Mouse (Mus musculus): ENCODE data around the gene Mapk14. TPM values are rescaled to one million over a fixed set of nuclear protein-coding genes. Genes with fewer than 3 reads are reported as not detected.
A peak's percentile ranks its signal among the peaks of the same experiment; 100 is the strongest.

Gene Mapk14
- total RNA-seq (2015; ENCODE audit: low replicate concordance), result 31.5 and 44.7 TPM in 2 replicates
- 20.5 and 29.3 TPM in 2 replicates for total RNA-seq (2017; ENCODE audit: low replicate concordance)

DNA sequence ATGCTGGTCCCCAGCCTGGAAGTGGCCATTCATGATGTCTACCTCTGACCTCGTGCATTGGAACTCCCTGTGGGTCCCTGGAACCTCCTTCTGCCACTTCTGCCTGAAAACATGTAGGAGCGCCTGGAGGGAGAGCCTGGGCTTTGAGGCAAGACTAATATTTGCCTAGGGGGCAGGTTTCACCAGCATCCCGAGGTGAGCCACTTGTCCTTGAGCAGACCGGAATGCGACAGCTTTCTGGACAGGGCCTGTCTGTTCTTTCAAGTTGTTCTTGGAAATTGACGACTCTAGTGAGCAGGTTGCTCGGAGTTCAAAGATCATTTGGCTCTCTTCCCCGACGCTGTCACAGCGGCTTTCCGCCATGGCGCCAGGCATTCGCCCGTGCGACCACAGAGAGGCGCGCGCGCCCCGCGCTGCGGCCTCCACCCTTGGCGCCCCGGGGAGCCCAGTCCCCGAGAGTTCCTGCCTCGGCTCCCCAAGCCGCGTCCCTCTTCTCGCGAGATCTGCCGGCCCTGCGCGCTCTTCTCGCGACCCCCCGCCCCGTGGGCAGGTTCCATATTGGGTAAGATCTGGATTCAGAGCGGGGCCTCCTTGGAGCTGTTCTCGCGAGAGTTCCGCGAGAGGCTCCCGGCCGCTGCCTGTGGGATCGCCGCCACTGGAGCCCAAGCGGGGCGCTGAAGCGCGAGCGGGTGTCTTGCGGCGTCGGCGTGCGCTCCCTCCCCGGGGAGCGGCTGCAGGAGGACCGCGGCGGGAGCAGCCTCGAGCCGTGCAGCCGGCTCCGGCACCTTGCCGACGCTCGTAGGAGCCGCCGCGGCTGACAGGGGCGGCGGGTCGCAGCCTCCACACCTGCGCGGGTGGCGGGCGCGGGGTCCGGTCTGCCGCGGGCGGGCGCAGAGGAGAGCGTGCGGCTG is at the start of gene Mapk14:
Gene Mapk14 (plus strand): TSS at position 554 of the 911 bp plus-strand sequence.
- ATAC-seq (replicated peaks; ENCODE audit: low FRiP score, poor library complexity, severe bottlenecking), result peak; percentile 90

DNA sequence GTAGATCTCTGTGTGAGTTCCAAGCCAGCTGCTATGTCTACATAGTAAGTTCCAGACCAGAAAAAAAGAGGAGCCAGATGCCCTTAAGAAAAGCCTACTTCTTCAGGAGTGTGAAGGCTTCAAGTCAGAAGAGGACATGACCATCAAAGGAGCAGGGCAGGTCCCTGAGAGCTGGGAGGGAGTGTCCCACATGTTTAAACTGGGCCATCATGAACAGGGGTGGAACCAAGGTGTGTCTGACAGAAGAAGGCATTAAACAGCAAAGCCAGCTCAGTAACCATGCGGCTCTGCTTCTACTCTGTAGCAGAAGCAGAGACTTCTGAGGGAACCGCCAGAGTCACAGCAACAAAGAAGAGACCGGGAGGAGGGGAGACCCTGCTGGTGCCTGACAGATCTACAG is 47.4 kb upstream of the Mapk14 start:
- no peak for ATAC-seq (replicated peaks; ENCODE audit: low FRiP score, poor library complexity, severe bottlenecking)

DNA sequence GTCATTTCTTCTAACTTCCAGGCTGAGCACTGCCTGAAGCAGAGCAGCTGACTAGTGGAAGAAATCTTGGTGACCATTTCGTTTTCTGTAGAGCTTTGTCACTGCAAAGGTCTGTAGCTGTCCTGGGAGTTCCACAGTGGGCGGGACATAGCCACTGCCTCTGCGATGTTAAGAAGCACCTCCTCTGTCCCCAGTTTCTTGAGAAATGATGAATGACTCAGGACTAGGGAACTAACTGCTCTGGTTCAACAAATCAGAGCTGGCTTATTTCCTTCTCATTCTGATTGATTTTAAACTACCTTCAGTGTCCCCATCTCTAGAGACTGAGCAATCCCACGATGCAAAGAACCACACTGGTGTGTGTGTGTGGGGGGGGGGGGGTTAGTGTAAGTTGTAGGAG is 47.0 kb upstream of the Mapk14 start:
- no peak for ATAC-seq (replicated peaks; ENCODE audit: low FRiP score, poor library complexity, severe bottlenecking)

DNA sequence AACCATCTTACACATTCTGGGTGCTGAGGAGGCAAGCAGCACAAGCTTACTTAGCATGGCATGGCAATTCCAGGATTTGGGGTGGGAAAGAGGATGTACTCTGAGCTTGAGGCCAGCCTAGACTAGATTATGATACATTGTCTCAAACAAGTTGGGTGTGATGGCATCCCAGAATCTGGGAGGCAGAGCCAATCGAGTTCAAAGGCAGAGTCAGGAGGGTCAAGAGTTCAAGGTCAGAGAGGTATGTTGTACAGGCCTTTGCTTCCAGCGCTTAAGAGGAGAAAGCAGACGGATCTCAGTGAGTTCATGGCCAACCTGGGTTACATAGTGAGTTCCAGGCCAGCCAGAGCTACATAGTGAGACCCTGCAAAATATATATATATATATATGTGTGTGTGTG is 44.9 kb upstream of the Mapk14 start:
- no peak for ATAC-seq (replicated peaks; ENCODE audit: low FRiP score, poor library complexity, severe bottlenecking)

DNA sequence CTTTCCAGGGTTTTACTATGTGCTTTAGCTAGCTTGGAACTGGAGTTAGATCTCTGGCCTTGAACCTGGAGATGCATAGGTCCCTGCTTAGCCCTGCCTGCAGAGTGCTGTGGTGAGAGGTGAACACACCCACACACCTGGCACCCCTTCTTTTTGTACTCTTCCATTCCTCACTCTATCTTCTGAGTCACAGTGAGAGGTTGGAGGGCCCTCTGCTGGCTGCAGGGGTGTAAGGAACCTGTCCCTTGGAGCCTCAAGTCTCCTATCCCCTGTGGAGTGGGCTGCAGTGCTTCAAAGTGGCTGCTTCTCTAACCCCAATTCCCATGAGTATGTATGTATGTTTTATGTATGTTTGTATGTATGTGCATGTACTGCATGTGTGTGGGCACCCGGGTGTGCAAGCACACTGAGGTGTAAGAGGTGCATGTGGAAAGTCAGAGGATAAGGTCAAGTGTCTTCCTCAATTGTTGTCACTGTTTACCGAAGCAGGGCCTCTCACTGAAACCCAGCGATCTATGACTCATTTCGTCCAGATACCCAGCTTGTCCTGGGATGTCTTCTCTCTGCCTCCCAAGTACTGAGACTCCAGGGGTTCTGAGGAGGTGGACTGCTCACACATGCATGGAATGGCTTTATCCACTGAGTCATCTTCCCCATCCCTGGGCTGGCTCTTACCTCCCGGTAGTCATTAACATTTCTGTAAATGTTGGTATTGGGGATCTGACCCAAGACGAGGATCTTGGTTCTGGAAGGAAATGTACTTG is 42.3 kb upstream of the Mapk14 start:
- ATAC-seq (replicated peaks; ENCODE audit: low FRiP score, poor library complexity, severe bottlenecking), result no peak

DNA sequence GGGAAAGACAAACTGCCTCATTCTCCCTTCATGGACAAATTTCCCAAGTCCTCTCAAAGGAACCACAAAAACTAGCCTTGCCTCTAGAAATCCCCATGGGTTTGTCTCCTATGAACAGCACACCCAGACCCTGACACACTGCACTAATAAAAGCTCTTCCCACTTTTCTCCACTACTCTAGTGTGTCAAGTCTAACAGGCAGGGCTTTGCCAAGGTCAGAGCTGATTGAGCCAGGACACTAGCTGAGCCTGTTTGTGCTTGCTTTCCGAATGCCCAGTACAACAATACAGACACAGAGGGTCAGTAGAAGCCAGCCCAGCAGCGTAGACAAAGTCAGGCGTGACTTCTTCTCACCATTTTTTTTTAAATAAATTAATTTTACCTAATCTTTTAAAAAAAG is 40.9 kb upstream of the Mapk14 start:
- no peak for ATAC-seq (replicated peaks; ENCODE audit: low FRiP score, poor library complexity, severe bottlenecking)

DNA sequence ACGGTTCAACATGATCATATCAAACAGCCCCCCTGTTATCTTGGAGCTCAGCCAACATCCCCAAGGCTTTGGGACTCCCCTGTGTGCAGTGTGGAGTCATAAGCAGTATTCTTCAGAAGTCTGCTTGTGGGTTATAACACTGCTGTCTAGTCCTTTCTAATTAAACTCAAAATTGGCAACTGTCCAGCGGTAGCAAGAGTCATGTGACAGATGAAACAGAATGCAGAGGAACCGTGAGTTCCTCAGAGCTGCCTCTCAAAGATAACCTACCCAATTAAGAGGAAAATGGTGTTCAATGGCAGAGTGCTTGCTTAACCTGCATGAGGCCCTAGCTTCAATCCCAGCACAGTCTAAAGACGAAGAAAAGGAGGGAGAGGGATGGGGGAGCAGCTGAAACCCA is 33.2 kb upstream of the Mapk14 start:
- no peak for ATAC-seq (replicated peaks; ENCODE audit: low FRiP score, poor library complexity, severe bottlenecking)

DNA sequence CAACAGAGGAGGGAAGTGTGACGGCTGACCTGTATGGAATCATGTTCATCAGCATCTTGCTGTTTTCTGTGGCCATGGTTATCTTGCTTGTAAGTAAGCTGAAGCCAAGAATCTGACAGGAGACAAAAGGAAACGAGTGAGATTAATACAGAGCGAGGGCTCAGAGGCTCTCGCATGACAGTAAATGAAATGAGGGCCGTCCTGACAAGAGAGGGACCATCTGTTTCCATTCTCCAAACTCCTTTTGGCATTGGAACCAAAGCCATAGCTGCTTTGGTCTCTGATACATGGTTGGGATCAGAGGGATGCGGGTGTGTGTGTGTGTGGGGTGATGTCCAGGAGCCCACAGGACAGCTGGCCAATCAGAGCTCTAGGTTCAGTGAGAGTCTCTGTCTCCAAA is 31.6 kb upstream of the Mapk14 start:
- no peak for ATAC-seq (replicated peaks; ENCODE audit: low FRiP score, poor library complexity, severe bottlenecking)

DNA sequence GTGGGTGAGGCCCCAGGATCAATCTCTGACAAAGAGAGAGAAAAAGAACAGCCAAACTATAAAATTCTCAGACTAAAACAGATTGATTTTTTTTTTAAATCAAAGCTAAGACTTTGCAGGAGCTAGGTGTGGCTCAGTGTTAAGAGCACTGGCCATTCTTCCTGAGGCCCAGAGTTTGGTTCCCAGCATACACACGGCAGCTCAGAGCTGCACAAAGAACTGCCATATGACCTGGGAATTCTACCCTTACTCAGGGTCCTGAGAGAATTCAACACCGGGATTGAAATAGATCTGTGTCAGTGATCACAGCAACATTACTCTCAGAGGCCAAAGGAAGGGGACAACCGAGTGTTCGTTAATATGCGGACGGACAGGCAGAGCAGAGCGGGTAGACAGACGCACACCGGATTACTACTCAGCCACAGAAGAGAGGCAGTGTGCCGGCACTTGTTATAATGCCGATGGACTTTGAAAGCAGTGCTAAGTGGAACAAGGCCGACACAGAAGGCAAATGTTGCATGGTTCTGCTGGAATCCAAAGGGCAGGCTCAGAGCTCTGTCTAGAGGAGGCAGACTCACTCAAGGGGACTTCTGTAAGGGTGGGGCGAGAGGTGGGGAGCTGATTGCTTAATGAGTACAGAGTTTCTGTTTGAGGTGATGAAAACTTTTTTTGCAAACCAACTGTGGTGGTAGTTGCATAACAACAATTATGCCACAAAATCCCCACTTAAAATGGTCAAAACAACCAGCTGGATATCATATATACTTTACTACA is 8.6 kb upstream of the Mapk14 start:
- no peak for ATAC-seq (replicated peaks; ENCODE audit: low FRiP score, poor library complexity, severe bottlenecking)

DNA sequence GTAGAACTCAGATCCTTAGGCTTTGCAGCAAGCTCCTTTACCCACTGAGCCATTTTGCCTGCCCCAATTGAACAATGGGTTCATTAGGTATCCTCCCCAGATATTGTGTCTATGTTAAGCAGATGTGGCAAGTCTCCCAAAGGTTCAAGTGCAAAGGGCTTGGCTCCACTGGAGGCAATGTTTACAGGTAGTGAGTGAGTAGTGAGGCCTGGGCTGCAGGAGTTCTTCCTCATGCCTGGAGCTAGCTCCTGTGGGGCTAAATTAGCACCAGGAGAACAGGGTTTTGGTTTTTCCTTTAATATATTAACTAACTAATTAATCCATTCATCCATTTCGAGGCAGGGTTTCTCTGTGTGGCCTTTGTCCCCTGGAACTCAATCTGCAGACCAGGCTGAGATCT is 7.5 kb upstream of the Mapk14 start:
- ATAC-seq (replicated peaks; ENCODE audit: low FRiP score, poor library complexity, severe bottlenecking), result no peak

DNA sequence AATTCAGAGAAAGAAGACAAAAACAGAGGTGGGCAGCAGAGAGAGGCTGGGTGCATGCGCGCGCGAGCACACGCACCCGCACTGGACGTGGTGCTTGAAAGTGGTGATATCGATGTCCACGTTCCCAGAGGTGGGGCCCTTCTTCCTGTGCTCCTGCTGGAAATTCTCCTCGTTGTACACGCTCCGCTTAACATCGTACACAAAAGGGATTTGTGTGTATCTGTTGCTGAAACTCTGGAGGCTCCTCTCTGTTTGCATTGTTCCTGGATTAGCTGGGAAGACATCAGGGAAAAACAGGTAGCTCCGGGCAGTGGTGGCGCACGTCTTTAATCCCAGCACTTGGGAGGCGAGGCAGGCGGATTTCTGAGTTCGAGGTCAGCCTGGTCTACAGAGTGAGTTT is 6.5 kb upstream of the Mapk14 start:
- no peak for ATAC-seq (replicated peaks; ENCODE audit: low FRiP score, poor library complexity, severe bottlenecking)

DNA sequence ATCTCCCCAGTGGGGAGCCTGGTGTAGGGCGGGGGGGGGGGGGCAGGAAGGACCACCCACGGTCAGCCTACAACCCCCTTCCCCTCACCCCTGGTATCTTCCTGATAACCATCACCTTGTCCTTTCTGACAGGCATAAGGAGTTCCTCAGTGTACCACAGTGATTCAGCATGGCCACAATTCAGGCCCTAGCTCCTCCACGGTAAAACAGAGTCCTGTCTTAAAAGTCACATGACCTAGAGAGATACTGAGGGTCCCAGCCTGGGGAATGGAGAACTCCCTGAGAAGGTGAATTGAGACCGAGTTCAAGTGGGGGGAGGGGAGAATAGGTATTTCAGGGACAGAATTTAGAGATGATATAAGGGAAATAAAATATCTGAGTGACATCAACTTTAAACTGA is 3.8 kb upstream of the Mapk14 start:
- ATAC-seq (replicated peaks; ENCODE audit: low FRiP score, poor library complexity, severe bottlenecking), result no peak

DNA sequence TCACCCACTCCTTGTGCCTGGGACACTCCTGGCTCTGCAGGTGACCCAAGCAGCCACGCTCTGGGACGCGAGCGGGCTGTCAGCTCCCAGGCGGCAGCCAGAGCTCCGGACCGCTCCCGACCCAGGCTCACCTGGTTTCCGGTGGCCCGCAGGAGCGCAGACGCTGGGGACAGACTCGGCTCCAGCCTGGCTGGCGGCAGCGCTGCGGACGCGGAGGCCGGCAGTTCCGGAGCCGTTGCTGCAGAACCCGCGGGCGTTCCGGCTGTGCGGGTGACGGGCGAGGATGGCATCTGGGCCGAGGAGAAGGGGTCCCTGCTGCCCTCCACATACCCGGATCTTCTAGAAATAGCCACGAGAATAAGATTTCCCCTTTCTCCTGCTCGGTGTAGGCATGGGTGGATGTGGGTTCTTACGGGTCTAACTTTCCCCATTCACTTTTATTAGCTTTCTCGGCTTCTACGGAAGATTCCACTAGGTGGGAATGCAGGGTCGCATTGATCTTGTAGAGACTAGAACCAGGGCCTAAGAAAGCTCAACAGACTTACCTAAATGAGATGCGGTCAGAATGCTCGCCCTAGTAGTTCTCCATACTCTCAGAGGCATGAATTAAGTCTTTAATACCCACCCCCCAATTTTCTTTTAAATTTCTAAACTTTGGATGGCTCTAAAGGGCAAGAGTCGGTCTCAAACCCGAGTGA is 1.4 kb upstream of the Mapk14 start, which contains the start of gene Slc26a8:
Gene Slc26a8 (minus strand): TSS at position 648 of the 698 bp plus-strand sequence.
- ATAC-seq (replicated peaks; ENCODE audit: low FRiP score, poor library complexity, severe bottlenecking), result 0 out of 2 replicates have a peak, but pooled peaks have one; percentile 23

DNA sequence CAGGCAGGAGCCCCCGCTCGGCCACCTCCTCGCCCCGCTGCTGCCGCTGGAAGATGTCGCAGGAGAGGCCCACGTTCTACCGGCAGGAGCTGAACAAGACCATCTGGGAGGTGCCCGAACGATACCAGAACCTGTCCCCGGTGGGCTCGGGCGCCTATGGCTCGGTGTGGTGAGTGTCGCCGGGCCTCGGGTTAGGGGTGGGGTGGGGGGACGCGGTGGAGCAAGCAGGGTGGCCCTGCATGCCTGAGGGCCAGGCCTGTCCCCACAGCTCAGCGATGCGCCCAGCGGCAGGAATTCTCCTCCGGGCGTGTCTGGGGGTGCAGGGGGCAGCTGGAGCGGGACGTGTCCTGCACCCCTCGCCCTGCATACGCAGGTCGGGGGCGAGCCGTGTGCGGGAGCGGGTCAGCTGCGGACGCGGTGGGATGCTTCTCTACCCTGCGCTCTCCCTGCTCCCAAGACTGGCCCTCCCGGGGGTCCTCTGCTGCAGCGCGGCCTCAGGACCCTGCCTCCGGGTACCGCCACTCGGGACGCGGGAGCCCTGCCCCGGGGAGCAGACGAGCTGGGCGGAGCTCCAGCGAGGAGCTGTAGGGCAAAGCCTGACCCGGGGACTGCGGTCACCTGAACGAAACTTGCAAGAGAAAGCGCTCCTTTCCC is 685 bp downstream of the Mapk14 start:
- peak; percentile 53; the same call in 1 of the 2 replicates for ATAC-seq (replicated peaks; ENCODE audit: low FRiP score, poor library complexity, severe bottlenecking)

DNA sequence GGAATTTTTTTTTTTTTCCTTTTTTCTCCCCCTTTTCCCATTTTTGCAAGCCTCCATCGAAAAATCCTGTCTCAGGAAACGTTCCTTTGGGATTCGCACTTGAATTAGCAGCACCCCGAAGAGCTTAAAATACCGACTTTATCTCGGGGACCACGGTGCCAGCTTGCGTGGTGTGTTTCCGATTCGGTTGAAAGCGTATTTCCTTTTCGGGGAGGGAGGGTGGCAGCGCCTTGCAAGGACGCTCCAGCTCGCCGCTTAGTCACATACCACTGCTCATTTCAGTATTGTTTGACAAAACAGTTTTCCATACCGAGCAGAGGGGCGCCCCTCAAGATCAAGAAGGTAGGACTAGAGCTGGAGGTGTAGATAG is 1.2 kb downstream of the Mapk14 start:
- peak; percentile 47 for ATAC-seq (replicated peaks; ENCODE audit: low FRiP score, poor library complexity, severe bottlenecking)

DNA sequence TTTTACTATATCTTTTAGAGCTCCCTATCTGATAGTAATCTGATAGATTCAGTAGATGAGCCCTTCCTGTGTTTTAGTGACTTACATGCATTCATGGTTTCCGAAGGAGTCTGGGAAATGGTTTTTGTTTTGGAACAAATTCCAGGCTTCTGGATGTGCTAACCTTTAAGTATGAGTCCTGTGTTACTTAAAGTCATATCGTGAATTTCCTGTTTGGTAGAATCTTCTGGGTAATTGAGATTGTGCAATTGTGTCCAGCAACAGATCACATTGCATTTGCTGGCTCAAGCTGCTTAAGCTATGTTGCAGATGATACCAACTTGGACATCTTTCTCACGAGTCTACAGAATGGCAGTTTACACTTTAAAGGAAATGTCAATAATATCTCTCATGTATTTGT is 2.0 kb downstream of the Mapk14 start:
- no peak for ATAC-seq (replicated peaks; ENCODE audit: low FRiP score, poor library complexity, severe bottlenecking)

DNA sequence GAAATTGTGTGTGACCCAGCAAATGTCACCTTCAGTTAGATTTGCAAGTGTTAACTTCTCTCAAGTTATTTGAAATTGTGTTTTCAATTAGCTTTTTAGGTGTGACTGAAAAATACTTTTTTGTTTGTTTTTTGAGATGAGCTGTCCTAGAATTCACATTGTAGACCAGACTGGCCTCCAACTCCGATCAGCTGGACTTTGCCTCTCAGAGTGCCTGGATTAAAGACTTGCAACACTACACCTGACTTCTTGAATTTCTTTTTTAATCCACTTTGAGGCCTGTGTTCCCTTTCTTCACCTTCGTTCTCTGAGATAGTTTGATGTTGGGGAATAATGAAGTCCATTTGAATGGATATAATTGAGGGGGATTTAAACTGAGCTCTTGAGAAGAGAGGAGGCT is 2.9 kb downstream of the Mapk14 start:
- ATAC-seq (replicated peaks; ENCODE audit: low FRiP score, poor library complexity, severe bottlenecking), result no peak

DNA sequence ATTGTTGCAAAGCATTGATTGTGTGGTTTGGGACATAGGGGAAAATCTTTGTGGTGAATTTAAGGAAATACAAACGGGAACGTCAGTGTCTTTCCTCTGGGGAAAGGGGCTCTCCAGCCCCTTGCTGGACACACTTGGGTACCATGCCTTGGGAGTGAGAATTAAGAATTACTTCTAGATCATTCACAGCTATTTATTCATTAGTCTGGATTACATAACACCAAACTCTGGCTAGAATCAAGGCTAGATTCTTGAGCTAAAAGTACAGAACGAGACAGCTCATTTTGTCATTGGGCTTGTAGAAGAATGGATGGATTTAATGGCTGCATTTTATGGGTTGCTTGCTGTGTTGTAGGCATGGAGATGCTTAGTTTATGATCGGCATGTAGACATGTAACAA is 3.7 kb downstream of the Mapk14 start:
- no peak for ATAC-seq (replicated peaks; ENCODE audit: low FRiP score, poor library complexity, severe bottlenecking)

DNA sequence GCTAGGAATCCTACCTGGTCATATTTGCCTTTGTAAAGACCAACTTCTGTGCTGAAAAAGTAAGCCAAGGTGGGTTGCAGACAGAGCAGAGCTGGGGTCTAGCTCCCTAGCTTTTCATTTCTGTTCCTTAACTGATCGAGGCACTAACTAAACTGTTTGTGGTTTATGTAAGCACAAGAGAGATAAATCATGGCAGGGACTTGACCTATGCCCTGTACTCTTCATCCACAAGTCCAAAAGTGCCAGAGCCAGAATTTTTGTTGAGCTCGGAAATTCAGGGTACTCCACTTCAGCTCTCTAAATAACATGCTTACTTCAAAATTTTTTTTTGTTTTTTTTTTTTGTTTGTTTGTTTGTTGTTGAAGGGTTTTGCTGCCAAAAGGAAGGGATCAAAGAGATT is 5.5 kb downstream of the Mapk14 start:
- no peak for ATAC-seq (replicated peaks; ENCODE audit: low FRiP score, poor library complexity, severe bottlenecking)
